Mouse (Mus musculus) 3T3-L1 (cell line): ENCODE results near the gene Rrnad1.

Experiments
- DNase-seq: peaks from one replicate; pipeline ENCODE4 v3.0.0-alpha.2; 2015; ENCODE audit warnings: low read depth, low spot score

Rrnad1 gene

GRCm38 (mm10) chr3:87930078-87930795, at the start of gene Rrnad1, which contains the start of gene Isg20l2:
Gene Rrnad1 (minus strand): TSS chr3:87930717.
Gene Isg20l2 (plus strand): TSS chr3:87930314.
- DNase-seq = peak; percentile 97

- DNase-seq = no peak
These were observed 49.6 kb upstream of the Rrnad1 start for GRCm38 (mm10) chr3:87980085-87980484.

- DNase-seq = no peak
These were observed 49.0 kb upstream of the Rrnad1 start for GRCm38 (mm10) chr3:87979493-87979892.

- no peak for DNase-seq
These were observed 44.0 kb upstream of the Rrnad1 start for GRCm38 (mm10) chr3:87974381-87974987.

GRCm38 (mm10) chr3:87973593-87974380, 43.3 kb upstream of the Rrnad1 start:
- no peak for DNase-seq

- no peak for DNase-seq
These were observed 42.3 kb upstream of the Rrnad1 start for GRCm38 (mm10) chr3:87972776-87973175.

GRCm38 (mm10) chr3:87972203-87972664, 41.7 kb upstream of the Rrnad1 start:
- DNase-seq = no peak

- no peak for DNase-seq
These were observed 41.1 kb upstream of the Rrnad1 start for GRCm38 (mm10) chr3:87971489-87972202.

- DNase-seq = no peak
These were observed 40.5 kb upstream of the Rrnad1 start, which contains the start of gene Nes for GRCm38 (mm10) chr3:87970939-87971488. Gene Nes (plus strand): TSS chr3:87971078.

- DNase-seq = peak; percentile 81
These were observed 39.8 kb upstream of the Rrnad1 start for GRCm38 (mm10) chr3:87970184-87970938.

GRCm38 (mm10) chr3:87960586-87961191, 30.2 kb upstream of the Rrnad1 start:
- DNase-seq = peak; percentile 97

GRCm38 (mm10) chr3:87960191-87960585, 29.7 kb upstream of the Rrnad1 start:
- DNase-seq = peak; percentile 40

GRCm38 (mm10) chr3:87959371-87959770, 28.9 kb upstream of the Rrnad1 start:
- peak; percentile 71 for DNase-seq

- no peak for DNase-seq
These were observed 28.4 kb upstream of the Rrnad1 start for GRCm38 (mm10) chr3:87958967-87959366.

- no peak for DNase-seq
These were observed 28.0 kb upstream of the Rrnad1 start for GRCm38 (mm10) chr3:87958476-87958875.

GRCm38 (mm10) chr3:87958056-87958455, 27.5 kb upstream of the Rrnad1 start:
- no peak for DNase-seq

- DNase-seq = no peak
These were observed 21.9 kb upstream of the Rrnad1 start for GRCm38 (mm10) chr3:87952440-87952839.

GRCm38 (mm10) chr3:87951946-87952345, 21.4 kb upstream of the Rrnad1 start:
- DNase-seq = no peak

GRCm38 (mm10) chr3:87949955-87950515, 19.5 kb upstream of the Rrnad1 start:
- DNase-seq = no peak
